Mouse (Mus musculus) ES-Bruce4 (cell line): Measurements from ENCODE around the gene Glb1l2.

ENCODE experiments used
- CTCF ChIP-seq: IDR thresholded peaks from one replicate; pipeline ENCODE4 v1.8.1; 2011; ENCODE audit warnings: low read depth, low read length
- EP300 ChIP-seq: IDR thresholded peaks from 2 replicates; pipeline ENCODE4 v1.6.1; 2011; ENCODE audit warnings: low read depth, low read length; ENCODE audit not compliant: insufficient read depth
- POLR2A ChIP-seq: IDR thresholded peaks from one replicate; pipeline ENCODE4 v1.8.1; 2011; ENCODE audit warnings: low read length; ENCODE audit not compliant: insufficient read depth

GRCm38 (mm10) chr9:26725709-26726108 is 80.6 kb downstream of the Glb1l2 start:
- TF ChIP-seq EP300 = no peak
- TF ChIP-seq POLR2A = no peak
- no peak for TF ChIP-seq CTCF
